Mouse (Mus musculus) hindbrain, embryonic 11.5 days (tissue): ENCODE results near the gene Zdhhc13. TPM values are rescaled to one million over a fixed set of nuclear protein-coding genes. Genes with fewer than 3 reads are reported as not detected.

Experiments
- ATAC-seq: fragments of 200-750 bp; cut with Nextera tagmentation; 2 replicates; pipeline ENCODE4 v1.8.0; 2017; ENCODE audit warnings: mild to moderate bottlenecking, moderate TSS enrichment, moderate library complexity; ENCODE audit not compliant: low FRiP score
- DNase-seq: peaks from one replicate; pipeline ENCODE4 v3.0.0-alpha.2; 2015; ENCODE audit warnings: low spot score
- H3K27ac ChIP-seq: fragments of 300-500 bp; sonication (generic); 2 replicates; pipeline ENCODE4 v1.5.1; 2014; ENCODE audit warnings: mild to moderate bottlenecking, low read depth, low read length
- H3K27me3 ChIP-seq: fragments of 300-500 bp; sonication (generic); 2 replicates; pipeline ENCODE4 v1.6.1; 2014; ENCODE audit warnings: mild to moderate bottlenecking, low read length, moderate library complexity, mixed read lengths; ENCODE audit not compliant: control insufficient read depth, insufficient read depth
- H3K36me3 ChIP-seq: fragments of 300-500 bp; sonication (generic); 2 replicates; pipeline ENCODE4 v1.6.1; 2014; ENCODE audit warnings: mild to moderate bottlenecking, low read length, moderate library complexity, mixed read lengths; ENCODE audit not compliant: control insufficient read depth, insufficient read depth
- H3K4me1 ChIP-seq: fragments of 300-500 bp; sonication (generic); replicated peaks from 2 replicates; pipeline ENCODE4 v1.6.1; 2014; ENCODE audit warnings: low read length, mixed read lengths; ENCODE audit not compliant: control insufficient read depth, insufficient read depth
- H3K4me2 ChIP-seq: fragments of 300-500 bp; sonication (generic); replicated peaks from 2 replicates; pipeline ENCODE4 v1.6.1; 2014; ENCODE audit warnings: mild to moderate bottlenecking, low read depth, low read length
- H3K4me3 ChIP-seq: fragments of 300-500 bp; sonication (generic); 2 replicates; pipeline ENCODE4 v1.5.1; 2014; ENCODE audit warnings: low read depth, low read length
- H3K9ac ChIP-seq: fragments of 300-500 bp; sonication (generic); 2 replicates; pipeline ENCODE4 v1.6.1; 2014; ENCODE audit warnings: low read depth, low read length
- H3K9me3 ChIP-seq: fragments of 300-500 bp; sonication (generic); 2 replicates; pipeline ENCODE4 v1.6.1; 2016; ENCODE audit warnings: low read length; ENCODE audit not compliant: control insufficient read depth
- WGBS: fragments of 180-500 bp; shearing (Covaris S2); extraction: QIAGEN DNeasy Blood & Tissue Kit; methylation state at CpG from one replicate; pipeline ENCODE4 v1.1.7; 2014; 5-methylcytosine and 5-hydroxymethylcytosine counted together
- polyA plus RNA-seq: library from polyadenylated mRNA; unstranded; fragments of >200 nt; fragmentation: Nextera tagmentation; extraction: Ambion mirVana; gene quantifications from 2 replicates; pipeline ENCODE4 v1.2.1, GENCODE M21; 2014

Gene Zdhhc13
- polyA plus RNA-seq, 1 experiment from 2014 or later: 40.9 TPM

DNA sequence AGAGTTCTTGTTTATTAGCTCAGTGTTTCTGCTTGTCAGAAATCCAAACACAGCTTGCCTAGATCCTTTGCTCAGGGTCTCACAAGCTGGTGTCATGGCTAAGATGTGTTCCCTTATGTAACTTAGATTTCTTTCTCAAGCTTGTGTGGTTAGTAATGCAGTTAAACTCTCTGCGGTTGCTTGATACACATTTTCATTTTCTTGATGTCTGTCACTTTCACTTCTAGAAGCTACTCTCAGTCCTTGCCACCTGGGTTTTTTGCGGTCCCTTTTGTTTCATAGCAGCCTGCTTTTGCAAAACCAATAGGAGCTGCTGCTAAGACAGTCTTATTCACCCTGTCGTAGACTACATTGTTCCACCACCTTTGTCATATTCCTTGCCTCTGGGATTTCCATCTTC lies 6.3 kb downstream of the Zdhhc13 start:
- no peak overlapping the region for H3K4me3 ChIP-seq
- H3K36me3 ChIP-seq: no peaks in the 10 kb centered on the region
- DNase-seq (no peak), ATAC-seq (no peak)
- no peaks in the 10 kb centered on the region for H3K27me3 ChIP-seq
- H3K27ac ChIP-seq: no peak overlapping the region
- 88% methylated on average over 3 of the region's 3 CpGs for WGBS
- no peaks in the 10 kb centered on the region for H3K9me3 ChIP-seq
- H3K4me1 ChIP-seq: no peaks in the 10 kb centered on the region
- H3K4me2 ChIP-seq: no peak overlapping the region
- H3K9ac ChIP-seq: no peak overlapping the region

DNA sequence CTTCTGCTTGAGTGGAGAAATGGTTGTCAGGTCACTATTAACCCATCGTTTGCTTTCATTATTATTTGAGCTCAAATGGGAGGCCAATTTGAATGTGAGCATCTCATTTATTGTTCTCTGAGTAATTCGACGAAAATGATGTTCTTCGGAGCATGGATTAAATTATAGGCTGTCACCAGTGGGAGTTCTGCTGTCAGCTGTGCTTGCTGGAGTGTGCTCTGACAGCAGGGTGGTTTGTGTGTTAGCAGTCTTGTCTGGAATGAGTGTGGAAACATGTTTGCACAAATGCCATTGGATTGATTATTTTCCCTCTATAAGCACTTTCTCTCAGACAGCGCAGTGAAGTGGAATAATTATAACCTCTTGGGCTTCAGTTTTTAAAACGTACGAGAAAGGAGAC lies 14.6 kb downstream of the Zdhhc13 start:
- no peaks in the 10 kb centered on the region for H3K27me3 ChIP-seq
- no peaks in the 10 kb centered on the region for H3K9me3 ChIP-seq
- no peak overlapping the region for H3K4me2 ChIP-seq
- H3K4me3 ChIP-seq: no peak overlapping the region
- WGBS: 89% methylated on average over 7 of the region's 7 CpGs
- no peak for ATAC-seq
- H3K27ac ChIP-seq: no peak overlapping the region
- H3K9ac ChIP-seq: no peak overlapping the region
- H3K4me1 ChIP-seq: no peaks in the 10 kb centered on the region
- DNase-seq: no peak
- H3K36me3 ChIP-seq: peaks cover 4% of the 10 kb centered on the region; the same call in 1 of the 2 replicates

DNA sequence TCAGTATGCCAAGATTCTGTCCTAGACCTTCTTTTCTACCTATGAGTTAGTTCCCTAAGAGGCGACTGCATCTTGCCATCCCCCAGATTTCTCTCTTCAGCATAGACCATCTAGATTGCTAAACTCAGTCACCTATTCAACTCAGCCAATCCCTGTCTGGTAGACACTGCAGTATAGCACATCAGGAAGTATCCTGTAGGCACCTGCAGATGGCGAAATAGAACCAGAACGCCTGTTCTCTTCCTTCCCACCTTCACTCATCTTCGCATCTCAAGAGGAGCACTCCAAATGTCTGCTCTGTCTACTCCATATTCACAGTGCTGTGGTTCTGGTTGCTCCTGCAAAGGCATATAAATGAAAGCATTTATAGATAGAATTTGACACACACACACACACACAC lies 17.8 kb downstream of the Zdhhc13 start:
- no peaks in the 10 kb centered on the region for H3K4me1 ChIP-seq
- no peak overlapping the region for H3K4me2 ChIP-seq
- peaks cover 4% of the 10 kb centered on the region; the same call in 1 of the 2 replicates for H3K36me3 ChIP-seq
- no peak overlapping the region for H3K27ac ChIP-seq
- no peak overlapping the region for H3K4me3 ChIP-seq
- no peak overlapping the region for H3K9ac ChIP-seq
- ATAC-seq (no peak), DNase-seq (no peak)
- 92% methylated on average over 4 of the region's 4 CpGs for WGBS
- no peaks in the 10 kb centered on the region for H3K27me3 ChIP-seq
- H3K9me3 ChIP-seq: no peaks in the 10 kb centered on the region

DNA sequence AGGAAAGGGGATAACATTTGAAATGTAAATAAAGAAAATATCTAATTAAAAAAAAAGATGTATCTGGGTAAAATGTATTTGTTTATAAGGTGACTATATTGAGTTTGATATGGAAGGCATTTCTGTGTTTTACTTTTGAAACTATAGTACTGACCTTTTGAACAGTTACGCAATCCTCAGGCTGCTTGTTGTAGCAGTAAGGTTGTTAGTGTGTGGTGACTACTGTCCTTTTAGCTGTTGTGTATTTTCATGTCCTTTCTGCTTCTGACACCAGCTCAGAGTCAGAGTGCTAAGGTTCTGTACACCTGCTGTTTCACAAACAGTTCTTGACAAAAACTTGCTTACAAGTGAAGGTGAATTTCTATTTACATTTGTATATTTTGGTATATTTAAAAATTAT lies 21.8 kb downstream of the Zdhhc13 start:
- no peak overlapping the region for H3K4me3 ChIP-seq
- no peaks in the 10 kb centered on the region for H3K27me3 ChIP-seq
- H3K36me3 ChIP-seq: peaks cover 4% of the 10 kb centered on the region; the same call in 1 of the 2 replicates
- no peak overlapping the region for H3K4me2 ChIP-seq
- 97% methylated on average over 1 of the region's 1 CpGs for WGBS
- ATAC-seq (no peak), DNase-seq (no peak)
- no peak overlapping the region for H3K27ac ChIP-seq
- no peaks in the 10 kb centered on the region for H3K9me3 ChIP-seq
- H3K4me1 ChIP-seq: no peaks in the 10 kb centered on the region
- no peak overlapping the region for H3K9ac ChIP-seq

DNA sequence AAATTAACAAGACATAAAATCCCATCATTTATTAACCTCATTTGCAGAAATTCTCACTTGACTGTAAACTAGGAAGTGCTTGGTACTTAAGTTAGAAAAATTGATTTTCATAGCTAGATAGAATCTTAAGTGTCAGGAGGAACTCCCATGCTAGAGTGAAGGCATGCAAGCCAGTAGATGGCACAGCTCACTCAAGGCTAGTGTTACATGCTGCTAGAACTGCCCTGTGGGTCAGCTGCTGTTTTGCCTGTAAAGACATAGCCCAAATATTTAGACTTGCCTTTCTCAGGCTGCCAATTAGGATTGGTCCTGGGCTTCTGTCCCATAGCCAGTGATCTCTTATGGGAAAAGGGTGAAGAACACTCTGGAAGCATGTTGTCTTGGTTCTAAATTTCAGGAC lies 23.6 kb downstream of the Zdhhc13 start:
- Histone ChIP-seq H3K9ac (no peak overlapping the region), H3K4me2 (no peak overlapping the region), H3K27me3 (no peaks in the 10 kb centered on the region), H3K4me3 (no peak overlapping the region), H3K27ac (no peak overlapping the region), H3K36me3 (0 out of 2 replicates have a peak, but pooled peaks cover 2% of the 10 kb centered on the region), H3K9me3 (no peaks in the 10 kb centered on the region), H3K4me1 (no peaks in the 10 kb centered on the region)
- DNase-seq: no peak
- ATAC-seq: no peak

DNA sequence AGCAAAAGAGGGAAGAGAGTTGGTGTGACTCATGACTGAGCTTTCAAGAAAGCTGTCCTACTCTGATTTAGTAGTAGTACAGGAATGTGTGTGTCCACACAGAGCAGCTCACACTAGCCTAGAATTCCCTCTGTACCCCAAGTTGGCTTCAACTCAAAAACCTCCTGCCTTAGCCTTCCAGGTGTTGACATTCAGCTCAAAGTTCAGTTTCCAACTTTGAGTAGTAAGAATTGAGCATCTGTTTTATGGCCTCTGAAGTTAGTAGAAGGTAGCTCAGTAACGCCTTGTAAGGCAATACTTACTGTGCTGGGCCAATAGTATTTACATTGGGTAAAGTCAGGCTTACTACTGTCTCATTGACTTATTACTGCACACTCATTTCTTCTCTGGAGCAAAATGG lies 24.8 kb downstream of the Zdhhc13 start:
- Histone ChIP-seq H3K4me1 (no peaks in the 10 kb centered on the region), H3K27me3 (no peaks in the 10 kb centered on the region), H3K9me3 (no peaks in the 10 kb centered on the region), H3K9ac (no peak overlapping the region), H3K27ac (no peak overlapping the region), H3K4me3 (no peak overlapping the region), H3K36me3 (0 out of 2 replicates have a peak, but pooled peaks cover 2% of the 10 kb centered on the region), H3K4me2 (no peak overlapping the region)
- ATAC-seq (no peak), DNase-seq (no peak)
- 94% methylated on average over 1 of the region's 1 CpGs for WGBS

DNA sequence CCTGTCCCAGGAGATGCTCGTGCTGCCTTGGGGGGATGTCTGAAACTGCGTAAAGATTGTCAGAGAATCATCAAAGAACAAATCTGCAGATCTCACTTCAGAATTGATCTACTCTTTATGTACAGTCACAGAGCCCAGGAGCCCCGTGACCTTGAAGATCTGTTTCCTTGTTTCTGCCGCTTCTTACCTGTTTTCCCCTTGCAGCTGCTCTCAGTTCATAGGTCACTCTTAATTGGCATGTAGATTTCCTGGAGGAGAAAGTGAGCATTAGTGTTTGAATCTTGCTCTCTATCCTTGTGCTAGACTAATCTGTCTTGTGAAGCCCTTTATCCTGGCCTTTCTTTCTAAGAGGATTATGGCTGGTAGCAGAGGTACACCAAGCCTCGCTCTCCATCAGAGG lies 32.9 kb downstream of the Zdhhc13 start:
- peaks cover 17% of the 10 kb centered on the region for H3K36me3 ChIP-seq
- DNase-seq: no peak
- ATAC-seq: no peak
- H3K4me3 ChIP-seq: no peak overlapping the region
- no peak overlapping the region for H3K4me2 ChIP-seq
- H3K27ac ChIP-seq: no peak overlapping the region
- no peaks in the 10 kb centered on the region for H3K9me3 ChIP-seq
- no peaks in the 10 kb centered on the region for H3K27me3 ChIP-seq
- 92% methylated on average over 5 of the region's 5 CpGs for WGBS
- no peak overlapping the region for H3K9ac ChIP-seq
- H3K4me1 ChIP-seq: no peaks in the 10 kb centered on the region

DNA sequence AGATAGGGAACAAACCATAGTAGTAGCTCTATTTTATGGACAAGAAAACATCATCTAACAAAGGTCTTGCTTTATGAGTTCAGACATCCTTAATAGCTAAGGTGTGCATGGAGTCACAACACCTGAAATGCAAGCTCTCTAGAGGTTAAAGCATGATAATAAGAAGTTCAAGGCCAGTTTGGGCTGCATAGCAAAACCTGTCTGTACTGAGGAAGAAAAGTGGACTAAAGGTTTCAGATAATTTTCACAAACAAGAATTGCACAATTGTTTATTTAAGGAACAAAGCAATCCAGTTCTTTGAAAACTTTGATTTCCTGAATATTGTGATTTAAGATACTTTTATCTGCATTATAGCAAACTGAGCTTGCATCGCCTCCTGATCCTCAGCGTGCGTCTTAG lies 34.8 kb downstream of the Zdhhc13 start:
- no peaks in the 10 kb centered on the region for H3K4me1 ChIP-seq
- no peak for DNase-seq
- 97% methylated on average over 3 of the region's 3 CpGs for WGBS

DNA sequence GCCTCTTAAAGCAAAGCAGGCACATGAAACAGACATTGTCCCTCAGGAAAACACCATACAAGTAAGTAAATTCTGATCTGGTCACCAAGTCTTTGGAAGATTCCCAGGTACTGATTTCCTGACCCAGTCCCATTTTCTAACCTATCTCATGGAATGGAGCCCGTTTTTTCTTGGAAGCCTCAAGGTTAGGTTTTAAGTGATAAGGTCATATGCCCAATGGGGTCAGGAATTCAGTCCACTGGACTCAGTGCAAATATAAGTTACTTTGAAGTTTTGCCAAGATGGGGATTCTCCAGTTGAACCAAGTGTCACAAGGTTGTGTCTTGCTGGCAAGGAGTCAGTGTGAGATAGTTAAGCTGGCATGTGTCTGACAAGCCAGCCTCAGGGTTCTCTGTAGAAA lies 35.9 kb downstream of the Zdhhc13 start:
- DNase-seq: no peak
- Histone ChIP-seq H3K9me3 (no peaks in the 10 kb centered on the region), H3K4me1 (no peaks in the 10 kb centered on the region), H3K27me3 (peaks cover 17% of the 10 kb centered on the region), H3K4me3 (no peak overlapping the region), H3K27ac (no peak overlapping the region), H3K9ac (no peak overlapping the region), H3K36me3 (peaks cover 17% of the 10 kb centered on the region), H3K4me2 (no peak overlapping the region)
- 91% methylated on average over 1 of the region's 1 CpGs for WGBS
- no peak for ATAC-seq

More for the DNA sequence above, 34.8 kb downstream of the Zdhhc13 start:
- Histone ChIP-seq H3K9ac (no peak overlapping the region), H3K27me3 (peaks cover 10% of the 10 kb centered on the region), H3K36me3 (peaks cover 17% of the 10 kb centered on the region), H3K27ac (no peak overlapping the region), H3K9me3 (no peaks in the 10 kb centered on the region), H3K4me3 (no peak overlapping the region), H3K4me2 (no peak overlapping the region)
- ATAC-seq: no peak
